Mouse (Mus musculus): ENCODE data around the gene Gm5662. TPM values are rescaled to one million over a fixed set of nuclear protein-coding genes. Genes with fewer than 3 reads are reported as not detected.
"Not testable (repeated sequence)": the region's sequence is repeated elsewhere in the genome, so short reads cannot be mapped to it uniquely, and the experiment has no call there.

Gene Gm5662
- total RNA-seq (2015; ENCODE audit: low replicate concordance) (not detected in 2 replicates), total RNA-seq (2017; ENCODE audit: low replicate concordance) (not detected in 2 replicates)

- not testable (repeated sequence) for ATAC-seq (replicated peaks; ENCODE audit: low FRiP score, poor library complexity, severe bottlenecking)
Observed at GRCm38 (mm10) chr12:88274400-88274799, at the start of gene Gm5662. Gene Gm5662, minus strand, starts transcription at chr12:88274500.

DNA sequence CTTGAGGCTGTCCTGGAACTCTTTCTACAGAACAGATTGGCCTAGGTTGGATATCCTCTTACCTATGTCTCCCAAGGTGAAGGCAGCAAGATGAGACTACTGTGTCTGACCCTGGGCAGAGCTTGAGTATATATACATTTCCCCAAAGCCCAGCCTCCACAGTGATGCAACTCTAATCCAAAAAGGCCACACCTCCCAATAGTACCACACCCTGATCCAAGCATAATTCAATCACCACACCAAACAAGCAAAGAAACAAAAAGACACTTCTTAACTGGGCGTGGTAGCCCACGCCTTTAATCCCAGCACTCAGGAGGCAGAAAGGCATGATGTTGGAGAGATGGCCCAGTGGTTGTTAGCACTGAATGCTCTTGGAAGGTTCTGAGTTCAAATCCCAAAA, 49.6 kb upstream of the Gm5662 start, which contains the start of gene Gm5039:
TSS of gene Gm5039 (minus strand) at position 101 of the 400 bp plus-strand sequence.
- ATAC-seq (replicated peaks; ENCODE audit: low FRiP score, poor library complexity, severe bottlenecking) = not testable (repeated sequence)

GRCm38 (mm10) chr12:88314556-88314955, 40.3 kb upstream of the Gm5662 start:
- ATAC-seq (replicated peaks; ENCODE audit: low FRiP score, poor library complexity, severe bottlenecking) = no peak

GRCm38 (mm10) chr12:88297171-88297570, 22.9 kb upstream of the Gm5662 start:
- not testable (repeated sequence) for ATAC-seq (replicated peaks; ENCODE audit: low FRiP score, poor library complexity, severe bottlenecking)

DNA sequence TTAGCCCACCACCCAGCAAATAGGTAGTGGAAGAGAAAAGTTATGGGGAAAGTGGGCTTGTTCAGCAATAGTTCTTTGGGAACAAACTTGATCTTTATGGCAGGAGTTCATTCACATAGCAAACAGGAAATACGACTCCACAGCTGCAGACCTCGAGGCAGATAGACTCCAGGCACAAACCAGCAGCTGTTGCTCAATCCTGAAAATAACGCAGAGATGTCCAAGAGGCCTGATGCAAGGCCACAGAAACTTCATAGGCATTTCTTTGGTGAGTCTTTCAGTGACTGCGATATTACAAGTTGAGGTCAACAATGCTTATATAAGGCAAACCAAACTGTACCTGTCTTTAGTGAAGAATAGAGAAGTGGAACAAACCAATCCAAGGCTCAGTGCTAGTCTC, 18.8 kb upstream of the Gm5662 start:
- ATAC-seq (replicated peaks; ENCODE audit: low FRiP score, poor library complexity, severe bottlenecking) = not testable (repeated sequence)

DNA sequence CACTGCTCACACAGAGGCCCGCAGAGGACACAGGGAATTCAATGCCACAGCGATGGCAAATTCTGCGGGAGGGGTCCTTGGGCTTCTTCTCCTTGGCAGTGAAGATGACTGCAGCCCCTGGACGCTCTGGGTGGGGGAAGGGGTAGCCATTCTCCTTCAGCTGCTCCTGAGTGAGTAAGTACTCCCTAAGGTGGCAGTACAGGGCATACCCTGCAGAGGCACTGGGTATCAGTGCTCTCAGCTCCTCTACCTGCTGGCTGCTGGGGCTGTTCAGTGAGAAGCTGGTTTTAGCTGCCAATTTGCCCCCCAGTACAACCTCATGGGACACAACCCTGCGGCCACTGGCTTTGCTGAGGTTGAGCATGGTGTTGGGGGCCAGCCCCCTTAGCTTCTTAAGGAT, 10.9 kb upstream of the Gm5662 start:
- not testable (repeated sequence) for ATAC-seq (replicated peaks; ENCODE audit: low FRiP score, poor library complexity, severe bottlenecking)

GRCm38 (mm10) chr12:88257241-88257640, 17.1 kb downstream of the Gm5662 start:
- no peak for ATAC-seq (replicated peaks; ENCODE audit: low FRiP score, poor library complexity, severe bottlenecking)

DNA sequence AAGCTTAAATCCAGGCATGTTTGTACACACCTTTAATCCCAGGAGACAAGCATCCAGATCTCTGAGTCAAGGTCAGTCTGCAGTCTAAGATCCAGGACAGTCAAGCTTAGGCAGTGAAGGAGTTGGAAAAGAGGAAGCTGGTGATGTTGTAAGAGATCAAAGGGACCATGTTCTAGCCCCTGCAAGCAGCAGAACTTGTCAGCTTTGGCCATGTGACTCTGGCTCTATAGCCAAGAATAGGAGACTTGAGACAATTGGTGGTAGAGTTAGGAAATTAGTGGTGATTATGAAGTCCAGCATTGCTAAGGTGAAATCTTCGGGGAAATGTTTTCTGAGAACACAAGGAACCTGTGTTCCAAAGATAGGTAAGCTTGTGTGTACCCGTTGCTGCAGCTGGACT, 18.4 kb downstream of the Gm5662 start:
- ATAC-seq (replicated peaks; ENCODE audit: low FRiP score, poor library complexity, severe bottlenecking) = not testable (repeated sequence)

DNA sequence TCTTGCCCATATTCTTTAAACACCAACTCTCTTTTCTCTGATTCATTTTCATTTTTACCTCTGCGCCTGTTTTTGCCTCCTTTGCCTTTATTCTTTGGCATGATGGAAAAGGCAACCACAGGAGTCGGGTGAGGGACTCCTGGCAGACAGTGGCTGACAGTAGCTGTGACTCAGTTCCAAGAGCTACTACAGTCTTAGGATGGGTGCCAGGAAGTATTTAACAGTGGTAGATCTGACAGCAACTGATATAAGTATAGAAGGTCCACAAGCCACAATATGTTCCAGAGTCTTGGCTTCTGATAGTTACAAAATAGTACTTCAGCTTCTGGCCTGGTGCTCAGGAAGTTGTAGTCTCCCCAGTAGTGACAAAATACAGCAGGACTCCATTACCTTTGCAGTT, 24.3 kb downstream of the Gm5662 start, which contains the start of gene Gm8332:
TSS of gene Gm8332 (minus strand) at position 101 of the 400 bp plus-strand sequence.
- not testable (repeated sequence) for ATAC-seq (replicated peaks; ENCODE audit: low FRiP score, poor library complexity, severe bottlenecking)

DNA sequence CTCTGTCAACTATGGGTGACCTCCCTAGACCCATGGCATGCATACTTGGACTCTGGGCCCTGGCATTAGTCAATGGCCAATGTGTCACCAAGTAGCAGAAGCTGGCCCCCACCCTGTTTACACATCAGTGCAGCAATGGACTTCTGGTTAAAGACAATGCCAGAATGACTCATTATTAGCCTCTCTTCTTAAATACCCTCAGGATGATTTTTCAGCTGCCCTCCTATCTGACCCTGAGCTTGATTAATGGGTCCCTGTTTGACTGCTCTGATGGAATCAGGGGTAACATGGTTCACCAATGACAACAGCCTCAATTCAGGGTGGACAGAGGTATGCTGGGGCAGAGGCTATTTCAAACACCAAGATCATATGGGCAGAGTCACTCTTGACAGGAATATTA, 28.5 kb downstream of the Gm5662 start:
- ATAC-seq (replicated peaks; ENCODE audit: low FRiP score, poor library complexity, severe bottlenecking) = not testable (repeated sequence)

GRCm38 (mm10) chr12:88242940-88243339, 31.4 kb downstream of the Gm5662 start:
- ATAC-seq (replicated peaks; ENCODE audit: low FRiP score, poor library complexity, severe bottlenecking) = not testable (repeated sequence)

Other genes starting within 250 kb of the Gm5662 start
- not detected in 2 replicates for gene Gm2056, start 247.5 kb downstream of the Gm5662 start, total RNA-seq (2015; ENCODE audit: low replicate concordance)
- not detected in 2 replicates for gene Gm2056, start 247.5 kb downstream of the Gm5662 start, total RNA-seq (2017; ENCODE audit: low replicate concordance)
- gene Gm16368, start 190.8 kb downstream of the Gm5662 start, total RNA-seq (2015; ENCODE audit: low replicate concordance) = not detected in 2 replicates
- not detected in 2 replicates for gene Gm16368, start 190.8 kb downstream of the Gm5662 start, total RNA-seq (2017; ENCODE audit: low replicate concordance)
- gene Gm10436, start 92.4 kb downstream of the Gm5662 start, total RNA-seq (2015; ENCODE audit: low replicate concordance) = not detected in 2 replicates
- gene Gm10436, start 92.4 kb downstream of the Gm5662 start, total RNA-seq (2017; ENCODE audit: low replicate concordance) = not detected in 2 replicates
- gene Gm8332, start 24.4 kb downstream of the Gm5662 start, total RNA-seq (2015; ENCODE audit: low replicate concordance) = not detected in 2 replicates
- gene Gm8332, start 24.4 kb downstream of the Gm5662 start, total RNA-seq (2017; ENCODE audit: low replicate concordance) = not detected in 2 replicates
- not detected in 2 replicates for gene Gm5039, start 49.5 kb upstream of the Gm5662 start, total RNA-seq (2015; ENCODE audit: low replicate concordance)
- gene Gm5039, start 49.5 kb upstream of the Gm5662 start, total RNA-seq (2017; ENCODE audit: low replicate concordance) = not detected in 2 replicates
- 0.42 and 2.3 TPM in 2 replicates for gene Adck1, start 86.1 kb upstream of the Gm5662 start, total RNA-seq (2015; ENCODE audit: low replicate concordance)
- 1.8 and 2.0 TPM in 2 replicates for gene Adck1, start 86.1 kb upstream of the Gm5662 start, total RNA-seq (2017; ENCODE audit: low replicate concordance)

Measured in erythroblast, adult 5-6 weeks (primary cell).